Comparison of ENCODE assay signal across 8 mouse cellular contexts in genomic region chr7:45367020-45367880, GRCm38 (mm10). TPM values are rescaled to one million over a fixed set of nuclear protein-coding genes. Genes with fewer than 3 reads are reported as not detected.
DNase-seq lines count a peak whose midpoint lies in the region; ATAC-seq lines count a peak whose summit lies in the region.

No protein-coding gene starts in this region.

- H3K4me2 ChIP-seq in hindbrain, embryonic 15.5 days: peak overlapping the region; percentile 69

- DNase-seq in R1 (ENCODE audit: low read depth, low spot score): peak; percentile 97
- peak; percentile 99 for DNase-seq in cerebellum, postnatal 25 days
- peak; percentile 98 to 99 for DNase-seq in frontal cortex, postnatal 36 days (ENCODE audit: low spot score in 2 of 2)
- DNase-seq in left cerebral cortex, adult 11 months (ENCODE audit: low spot score): peak; percentile 97
- DNase-seq in lung, postnatal 4 days: peak; percentile 98
- peak; percentile 95 for DNase-seq in retina, postnatal 7 days (ENCODE audit: low read depth, low spot score)
- peak; percentile 95 for DNase-seq in urinary bladder, adult 2 months (ENCODE audit: low spot score)

- under 1% methylated on average over 70 of the region's 70 CpGs for WGBS in hindbrain, embryonic 15.5 days

- H3K36me3 ChIP-seq in hindbrain, embryonic 15.5 days: no peaks in the 10 kb centered on the region; the same call in 1 of the 2 replicates

- no peaks in the 10 kb centered on the region for H3K9me3 ChIP-seq in hindbrain, embryonic 15.5 days

- H3K4me1 ChIP-seq in hindbrain, embryonic 15.5 days (replicated peaks): peaks cover 59% of the 10 kb centered on the region

- H3K27ac ChIP-seq in hindbrain, embryonic 15.5 days (replicated peaks): peak overlapping the region; percentile 83

- H3K9ac ChIP-seq in hindbrain, embryonic 15.5 days: peak overlapping the region; percentile 92

- peaks cover 12% of the 10 kb centered on the region for H3K27me3 ChIP-seq in hindbrain, embryonic 15.5 days

- ATAC-seq in hindbrain, embryonic 15.5 days (ENCODE audit: low FRiP score, low read depth): peak; percentile 88

- peak overlapping the region; percentile 84 for H3K4me3 ChIP-seq in hindbrain, embryonic 15.5 days

RNA-seq across cellular contexts. Expression of gene Ppfia3, which starts 0.4 kb away (rescaled TPM):
- 29.9 and 32.1 TPM in 2 replicates for polyA plus RNA-seq in hindbrain, embryonic 15.5 days (2015; fragmentation: Nextera tagmentation; extraction: Ambion mirVana)
- polyA plus RNA-seq in urinary bladder, adult 2 months (2012; rRNA removed): 1.4 and 1.9 TPM in 2 replicates

RNA-seq across cellular contexts. Expression of gene Lin7b, which starts 3.1 kb away (rescaled TPM):
- 33.7 and 38.7 TPM in 2 replicates for polyA plus RNA-seq in hindbrain, embryonic 15.5 days (2015; fragmentation: Nextera tagmentation; extraction: Ambion mirVana)
- polyA plus RNA-seq in urinary bladder, adult 2 months (2012; rRNA removed): 19.2 and 21.0 TPM in 2 replicates

RNA-seq across cellular contexts. Expression of gene Snrnp70, which starts 28.3 kb away (rescaled TPM):
- 179 and 183 TPM in 2 replicates for polyA plus RNA-seq in hindbrain, embryonic 15.5 days (2015; fragmentation: Nextera tagmentation; extraction: Ambion mirVana)
- 364 and 412 TPM in 2 replicates for polyA plus RNA-seq in urinary bladder, adult 2 months (2012; rRNA removed)

RNA-seq across cellular contexts. Expression of gene Hrc, which starts 32.2 kb away (rescaled TPM):
- polyA plus RNA-seq in hindbrain, embryonic 15.5 days (2015; fragmentation: Nextera tagmentation; extraction: Ambion mirVana): 0.65 and 0.68 TPM in 2 replicates
- 0.59 and 1.1 TPM in 2 replicates for polyA plus RNA-seq in urinary bladder, adult 2 months (2012; rRNA removed)

RNA-seq across cellular contexts. Expression of gene Trpm4, which starts 33.7 kb away (rescaled TPM):
- polyA plus RNA-seq in hindbrain, embryonic 15.5 days (2015; fragmentation: Nextera tagmentation; extraction: Ambion mirVana): 11.3 TPM in 2 replicates
- 33.6 and 39.8 TPM in 2 replicates for polyA plus RNA-seq in urinary bladder, adult 2 months (2012; rRNA removed)

Comparison
In these comparisons a context has a peak if more than half of its experiments do, and no peak if none do; other contexts are left out.
1. Peak in every context shown above with its lines: DNase-seq, ATAC-seq, H3K4me3 ChIP-seq and H3K27ac ChIP-seq.
2. RNA of gene Ppfia3, which starts 0.4 kb away (polyA plus RNA-seq): 29.9 to 32.1 TPM in hindbrain, embryonic 15.5 days; 1.4 to 1.9 TPM in urinary bladder, adult 2 months; every median in the first group is over 10 times any median in the second.